9 mouse cellular contexts compared by ENCODE assay signal in genomic region chrX:164066185-164066584, GRCm38 (mm10). TPM values are rescaled to one million over a fixed set of nuclear protein-coding genes. Genes with fewer than 3 reads are reported as not detected.
A peak's percentile ranks its signal among the peaks of the same experiment; 100 is the strongest.
DNase-seq lines count a peak whose midpoint lies in the region; ATAC-seq and TF ChIP-seq lines count a peak whose summit lies in the region.
"Had no signal": no experiment of that assay in that cellular context is flagged by ENCODE, and none has a peak within 500 bp of the region (broad histone marks: within the 10 kb centered on the region; RNA-seq: fewer than 3 reads in every experiment).

No protein-coding gene starts in this region.

- no peak overlapping the region for H3K4me3 ChIP-seq in forebrain, embryonic 14.5 days (ENCODE audit: low read depth, low read length)
- no peak overlapping the region for H3K4me3 ChIP-seq in hindbrain, postnatal 0 days (ENCODE audit: low read length)
- H3K4me3 ChIP-seq: limb, embryonic 15.5 days had no signal

- no peaks in the 10 kb centered on the region for H3K27me3 ChIP-seq in forebrain, embryonic 14.5 days (replicated peaks; ENCODE audit: control insufficient read depth, insufficient read depth, low read length)
- H3K27me3 ChIP-seq in hindbrain, postnatal 0 days (ENCODE audit: insufficient read depth, low read length): no peaks in the 10 kb centered on the region
- H3K27me3 ChIP-seq: limb, embryonic 15.5 days had no signal

- no peak overlapping the region for H3K9ac ChIP-seq in forebrain, embryonic 14.5 days (ENCODE audit: low read length)
- no peak overlapping the region for H3K9ac ChIP-seq in hindbrain, postnatal 0 days (replicated peaks; ENCODE audit: low read length)
- H3K9ac ChIP-seq: limb, embryonic 15.5 days had no signal

- no peaks in the 10 kb centered on the region for H3K9me3 ChIP-seq in forebrain, embryonic 14.5 days (replicated peaks; ENCODE audit: control insufficient read depth, low read length)
- H3K9me3 ChIP-seq in hindbrain, postnatal 0 days (ENCODE audit: low read length): no peaks in the 10 kb centered on the region
- H3K9me3 ChIP-seq: limb, embryonic 15.5 days had no signal

- no peaks in the 10 kb centered on the region for H3K36me3 ChIP-seq in forebrain, embryonic 14.5 days (ENCODE audit: control insufficient read depth, insufficient read depth, low read length)
- no peaks in the 10 kb centered on the region for H3K36me3 ChIP-seq in hindbrain, postnatal 0 days (ENCODE audit: insufficient read depth, low read length)
- H3K36me3 ChIP-seq: limb, embryonic 15.5 days had no signal

- ATAC-seq in forebrain, embryonic 14.5 days: peak; percentile 76
- peak; percentile 77; the same call in 1 of the 2 replicates for ATAC-seq in hindbrain, postnatal 0 days

- peak; percentile 77 for DNase-seq in MEL-GATA-1-ER (ENCODE audit: extremely low read depth, low read depth)
- peak; percentile 65 for DNase-seq in c-Kit-positive CD71-positive TER-119-negative erythroid progenitor cells, embryonic 14.5 days (ENCODE audit: low read depth)
- DNase-seq in forebrain, embryonic 14.5 days (ENCODE audit: low spot score): peak; percentile 82
- DNase-seq in hindbrain, postnatal 0 days (ENCODE audit: low spot score): peak; percentile 86
- DNase-seq in layer of hippocampus, postnatal 36 days: peak; percentile 17 to 30
- peak; percentile 79 for DNase-seq in lung, postnatal 36 days
- DNase-seq in right cerebral cortex, postnatal 14 days: peak; percentile 69
- peak; percentile 24 to 45 for DNase-seq in urinary bladder, postnatal 36 days (ENCODE audit: low spot score in 2 of 2)

- TF ChIP-seq CTCF in hindbrain, postnatal 0 days (IDR thresholded peaks at IDR 0.05; ENCODE audit: low read depth): peak; percentile 83

- H3K4me1 ChIP-seq in forebrain, embryonic 14.5 days (ENCODE audit: control insufficient read depth, insufficient read depth, low read length): no peaks in the 10 kb centered on the region
- no peaks in the 10 kb centered on the region for H3K4me1 ChIP-seq in hindbrain, postnatal 0 days (ENCODE audit: insufficient read depth, low read length)
- H3K4me1 ChIP-seq: limb, embryonic 15.5 days had no signal

- no peak overlapping the region for H3K27ac ChIP-seq in forebrain, embryonic 14.5 days (ENCODE audit: low read depth, low read length)
- no peak overlapping the region for H3K27ac ChIP-seq in hindbrain, postnatal 0 days
- H3K27ac ChIP-seq: limb, embryonic 15.5 days had no signal

- 23% methylated on average over 2 of the region's 2 CpGs for WGBS in forebrain, embryonic 14.5 days
- 20% methylated on average over 2 of the region's 2 CpGs for WGBS in hindbrain, postnatal 0 days

- no peak overlapping the region for H3K4me2 ChIP-seq in forebrain, embryonic 14.5 days (ENCODE audit: low read length)
- no peak overlapping the region for H3K4me2 ChIP-seq in hindbrain, postnatal 0 days (ENCODE audit: low read depth, low read length)
- H3K4me2 ChIP-seq: limb, embryonic 15.5 days had no signal

RNA-seq across cellular contexts. Expression of gene Siah1b, which starts 10.1 kb away (rescaled TPM):
- 25.4 and 27.7 TPM in 2 replicates for polyA plus RNA-seq in forebrain, embryonic 14.5 days (2014; fragmentation: Nextera tagmentation; extraction: Ambion mirVana)
- 9.8 and 16.1 TPM in 2 replicates for total RNA-seq in hindbrain, postnatal 0 days (2014; rRNA removed)
- 18.4 and 18.8 TPM in 2 replicates for polyA plus RNA-seq in hindbrain, postnatal 0 days (2015; fragmentation: Nextera tagmentation; extraction: Ambion mirVana)
- total RNA-seq in layer of hippocampus, postnatal 36 days (2021): 10 to 100 TPM in 1 of 2 experiments, 1 to 10 TPM in 1; 9.5 to 14.8 TPM

RNA-seq across cellular contexts. Expression of gene Cltrn, which starts 22.4 kb away (rescaled TPM):
- polyA plus RNA-seq in forebrain, embryonic 14.5 days (2014; fragmentation: Nextera tagmentation; extraction: Ambion mirVana): 0.14 and 0.28 TPM in 2 replicates
- total RNA-seq in hindbrain, postnatal 0 days (2014; rRNA removed): not detected in 2 replicates
- 0.23 TPM in 1 of 2 replicates, not detected in the other for polyA plus RNA-seq in hindbrain, postnatal 0 days (2015; fragmentation: Nextera tagmentation; extraction: Ambion mirVana)
- not detected for total RNA-seq in layer of hippocampus, postnatal 36 days (2021)
- polyA plus RNA-seq: limb, embryonic 15.5 days had no signal

RNA-seq across cellular contexts. Expression of gene Car5b, which starts 38.4 kb away (rescaled TPM):
- polyA plus RNA-seq in forebrain, embryonic 14.5 days (2014; fragmentation: Nextera tagmentation; extraction: Ambion mirVana): 0.22 and 0.34 TPM in 2 replicates
- total RNA-seq in hindbrain, postnatal 0 days (2014; rRNA removed): 4.8 and 5.3 TPM in 2 replicates
- polyA plus RNA-seq in hindbrain, postnatal 0 days (2015; fragmentation: Nextera tagmentation; extraction: Ambion mirVana): 1.8 and 1.9 TPM in 2 replicates
- 1 to 10 TPM; 2.6 to 3.9 TPM for total RNA-seq in layer of hippocampus, postnatal 36 days (2021)

Comparison
In these comparisons a context has a peak if more than half of its experiments do, and no peak if none do; other contexts are left out.
1. DNase-seq: peak in every context shown above with its lines; median percentile 86 in hindbrain, postnatal 0 days; 82 in forebrain, embryonic 14.5 days; 79 in lung, postnatal 36 days; 77 in MEL-GATA-1-ER; 69 in right cerebral cortex, postnatal 14 days; 65 in c-Kit-positive CD71-positive TER-119-negative erythroid progenitor cells, embryonic 14.5 days; 34 in urinary bladder, postnatal 36 days; 24 in layer of hippocampus, postnatal 36 days.